Mouse (Mus musculus): ENCODE results near the gene Ireb2. TPM values are rescaled to one million over a fixed set of nuclear protein-coding genes. Genes with fewer than 3 reads are reported as not detected.
"Not testable (repeated sequence)": the region's sequence is repeated elsewhere in the genome, so short reads cannot be mapped to it uniquely, and the experiment has no call there.

Ireb2 gene
- polyA plus RNA-seq, 1 experiment from 2014 or later, result 62.3 TPM

DNA sequence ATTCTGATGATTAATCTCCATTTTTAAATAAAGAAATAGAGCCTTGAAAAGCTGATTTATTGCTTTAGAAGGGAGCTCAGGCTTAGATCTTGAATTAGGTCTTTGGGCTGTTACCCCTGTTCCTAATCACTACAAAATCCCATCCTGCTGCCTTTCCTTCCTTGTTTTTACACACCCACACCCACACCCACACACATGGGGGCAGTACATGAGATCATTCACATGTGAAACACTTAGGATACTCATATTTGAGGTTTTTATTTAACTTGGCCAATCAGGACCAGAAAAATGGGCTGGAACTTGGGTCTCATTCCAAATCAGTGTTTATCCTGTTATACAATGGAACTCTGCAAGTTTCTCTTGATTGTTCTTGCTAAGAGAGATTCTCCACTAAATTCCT lies 85.9 kb downstream of the Ireb2 start:
- Histone ChIP-seq H3K9ac (replicated peaks; ENCODE audit: low read length) (no peak overlapping the region), H3K27ac (replicated peaks; ENCODE audit: low read depth, low read length) (no peak overlapping the region), H3K36me3 (ENCODE audit: control insufficient read depth, insufficient read depth, low read length) (peaks cover 20% of the 10 kb centered on the region), H3K4me1 (ENCODE audit: control insufficient read depth, insufficient read depth, low read length) (peaks cover 11% of the 10 kb centered on the region), H3K27me3 (ENCODE audit: control insufficient read depth, insufficient read depth, low read length) (no peaks in the 10 kb centered on the region), H3K4me3 (replicated peaks; ENCODE audit: low read depth, low read length) (no peak overlapping the region), H3K9me3 (ENCODE audit: control insufficient read depth, low read length) (no peaks in the 10 kb centered on the region), H3K4me2 (ENCODE audit: low read length) (no peak overlapping the region)
- ATAC-seq (ENCODE audit: low FRiP score, low TSS enrichment) (no peak), DNase-seq (no peak)

DNA sequence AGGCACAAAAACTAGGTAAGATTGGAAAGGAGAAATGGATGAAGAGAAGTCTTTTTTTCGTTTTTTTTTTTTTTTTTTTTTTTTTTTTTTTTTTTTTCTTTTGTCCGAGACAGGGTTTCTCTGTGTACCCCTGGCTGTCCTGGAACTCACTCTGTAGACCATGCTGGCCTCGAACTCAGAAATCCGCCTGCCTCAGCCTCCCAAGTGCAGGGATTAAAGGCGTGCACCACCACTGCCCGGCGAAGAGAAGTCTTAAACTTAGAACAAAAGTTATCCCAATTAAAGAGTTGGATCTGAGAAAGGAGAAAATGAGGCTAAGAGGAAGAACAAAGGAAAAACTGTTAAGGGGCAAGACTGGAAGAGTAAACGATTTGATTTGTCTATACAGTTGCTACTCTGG lies 86.6 kb downstream of the Ireb2 start:
- H3K4me1 ChIP-seq (ENCODE audit: control insufficient read depth, insufficient read depth, low read length), result peaks cover 11% of the 10 kb centered on the region
- peak overlapping the region; percentile 59 for H3K4me2 ChIP-seq (ENCODE audit: low read length)
- peak overlapping the region; percentile 84 for H3K9ac ChIP-seq (replicated peaks; ENCODE audit: low read length)
- H3K4me3 ChIP-seq (replicated peaks; ENCODE audit: low read depth, low read length), result peak overlapping the region; percentile 95
- not testable (repeated sequence) for H3K27me3 ChIP-seq (ENCODE audit: control insufficient read depth, insufficient read depth, low read length); ATAC-seq (ENCODE audit: low FRiP score, low TSS enrichment); H3K9me3 ChIP-seq (ENCODE audit: control insufficient read depth, low read length); DNase-seq
- H3K36me3 ChIP-seq (ENCODE audit: control insufficient read depth, insufficient read depth, low read length), result peaks cover 22% of the 10 kb centered on the region
- peak overlapping the region; percentile 94 for H3K27ac ChIP-seq (replicated peaks; ENCODE audit: low read depth, low read length)
- WGBS, result 59% methylated on average over 8 of the region's 8 CpGs

DNA sequence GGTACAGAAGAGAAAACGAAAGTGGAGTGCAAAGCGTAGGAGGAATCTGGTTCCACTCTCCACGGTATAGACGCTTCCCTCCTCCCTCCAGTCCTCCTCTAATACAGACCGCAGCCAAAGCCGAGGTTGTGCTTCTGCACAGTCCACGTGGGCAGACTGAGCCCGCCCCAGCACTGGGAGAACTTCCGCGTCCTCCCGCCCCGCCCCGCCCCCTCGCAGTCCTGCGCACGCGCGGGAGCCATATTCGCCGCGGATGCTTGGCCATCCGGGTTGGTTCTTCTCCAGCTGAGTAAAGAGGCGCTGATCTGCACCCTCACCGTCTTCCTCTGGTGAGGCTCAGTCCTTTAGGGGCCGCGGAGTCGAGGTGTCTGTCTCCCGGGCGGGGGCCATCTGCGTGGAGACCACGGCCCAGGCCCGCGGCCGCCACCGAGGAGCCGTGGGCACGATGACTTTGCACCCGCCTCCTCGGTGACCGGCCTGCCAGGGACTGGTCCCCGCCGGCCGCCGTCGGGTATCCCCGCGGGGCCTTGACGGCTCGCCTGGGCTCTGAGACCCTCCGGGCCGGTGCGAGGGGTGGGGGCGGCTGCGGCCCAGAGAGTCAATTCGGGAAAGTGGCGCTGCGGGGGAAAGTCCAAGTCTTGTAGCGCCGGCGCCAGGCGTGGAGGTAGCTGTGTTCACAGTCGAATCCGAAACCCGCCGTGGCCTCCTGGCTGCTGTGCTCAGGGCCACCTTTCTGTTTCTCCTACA lies 87.2 kb downstream of the Ireb2 start, which contains the start of the genes Psma4 and AY074887:
Gene Psma4, plus strand, starts transcription at position 216 of the 747 bp plus-strand sequence.
Gene AY074887, minus strand, starts transcription at position 424 of the 747 bp plus-strand sequence.
- Histone ChIP-seq H3K9me3 (ENCODE audit: control insufficient read depth, low read length) (no peaks in the 10 kb centered on the region), H3K4me3 (replicated peaks; ENCODE audit: low read depth, low read length) (peak within 1 kb of the TSS; percentile 95), H3K36me3 (ENCODE audit: control insufficient read depth, insufficient read depth, low read length) (peaks cover 28% of the 10 kb centered on the region), H3K9ac (replicated peaks; ENCODE audit: low read length) (peak within 1 kb of the TSS; percentile 84), H3K4me1 (ENCODE audit: control insufficient read depth, insufficient read depth, low read length) (peaks cover 11% of the 10 kb centered on the region), H3K27ac (replicated peaks; ENCODE audit: low read depth, low read length) (peak within 1 kb of the TSS; percentile 94), H3K4me2 (ENCODE audit: low read length) (peak within 1 kb of the TSS; percentile 59), H3K27me3 (ENCODE audit: control insufficient read depth, insufficient read depth, low read length) (no peaks in the 10 kb centered on the region)
- DNase-seq (peak; percentile 97), ATAC-seq (ENCODE audit: low FRiP score, low TSS enrichment) (peak; percentile 100)
- under 1% methylated on average over 65 of the region's 65 CpGs for WGBS

DNA sequence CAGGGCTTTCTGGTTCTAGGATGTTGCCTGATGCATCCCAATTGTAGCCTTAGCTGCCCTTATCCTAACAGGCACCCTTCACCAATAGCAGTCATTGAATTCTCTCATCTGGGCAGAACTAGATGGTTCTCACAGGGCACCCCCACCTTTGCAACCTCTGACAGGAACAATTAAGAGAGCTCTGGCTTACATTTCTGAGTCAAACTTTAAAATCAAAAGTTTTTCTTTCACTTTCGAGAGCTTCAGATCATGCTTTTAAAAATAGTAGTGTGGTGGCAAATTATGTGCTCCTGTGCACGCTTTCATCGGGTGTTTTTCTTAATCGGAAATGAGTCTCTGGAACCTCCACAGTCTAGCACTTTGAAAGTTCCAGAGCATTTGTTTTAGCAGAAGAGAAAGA lies 97.5 kb downstream of the Ireb2 start:
- DNase-seq, result no peak
- 98% methylated on average over 4 of the region's 4 CpGs for WGBS

More for the DNA sequence above, 97.5 kb downstream of the Ireb2 start:
- H3K4me1 ChIP-seq (ENCODE audit: control insufficient read depth, insufficient read depth, low read length), result no peaks in the 10 kb centered on the region
- no peak overlapping the region for H3K9ac ChIP-seq (replicated peaks; ENCODE audit: low read length)
- H3K9me3 ChIP-seq (ENCODE audit: control insufficient read depth, low read length), result no peaks in the 10 kb centered on the region
- H3K27me3 ChIP-seq (ENCODE audit: control insufficient read depth, insufficient read depth, low read length), result no peaks in the 10 kb centered on the region
- H3K36me3 ChIP-seq (ENCODE audit: control insufficient read depth, insufficient read depth, low read length), result peaks cover 39% of the 10 kb centered on the region
- no peak overlapping the region for H3K4me2 ChIP-seq (ENCODE audit: low read length)
- no peak overlapping the region for H3K27ac ChIP-seq (replicated peaks; ENCODE audit: low read depth, low read length)
- no peak overlapping the region for H3K4me3 ChIP-seq (replicated peaks; ENCODE audit: low read depth, low read length)
- ATAC-seq (ENCODE audit: low FRiP score, low TSS enrichment), result no peak

Other genes starting within 250 kb of the Ireb2 start
- gene Acsbg1, start 201.9 kb upstream of the Ireb2 start, polyA plus RNA-seq (2014; fragmentation: Nextera tagmentation; extraction: Ambion mirVana), result 14.7 and 16.8 TPM in 2 replicates
- 5.0 TPM in 2 replicates for gene Dnaja4, start 164.9 kb upstream of the Ireb2 start, polyA plus RNA-seq (2014; fragmentation: Nextera tagmentation; extraction: Ambion mirVana)
- gene Wdr61, start 129.3 kb upstream of the Ireb2 start, polyA plus RNA-seq (2014; fragmentation: Nextera tagmentation; extraction: Ambion mirVana), result 111 and 114 TPM in 2 replicates
- 34.8 and 35.1 TPM in 2 replicates for gene Crabp1, start 99.0 kb upstream of the Ireb2 start, polyA plus RNA-seq (2014; fragmentation: Nextera tagmentation; extraction: Ambion mirVana)
- 1.5 and 2.1 TPM in 2 replicates for gene Hykk, start 53.5 kb downstream of the Ireb2 start, polyA plus RNA-seq (2014; fragmentation: Nextera tagmentation; extraction: Ambion mirVana)
- 273 and 276 TPM in 2 replicates for gene Psma4, start 87.0 kb downstream of the Ireb2 start, polyA plus RNA-seq (2014; fragmentation: Nextera tagmentation; extraction: Ambion mirVana)
- 0.58 and 0.81 TPM in 2 replicates for gene AY074887, start 87.2 kb downstream of the Ireb2 start, polyA plus RNA-seq (2014; fragmentation: Nextera tagmentation; extraction: Ambion mirVana)
- 5.2 and 8.0 TPM in 2 replicates for gene Chrna5, start 117.1 kb downstream of the Ireb2 start, polyA plus RNA-seq (2014; fragmentation: Nextera tagmentation; extraction: Ambion mirVana)
- 15.4 and 17.7 TPM in 2 replicates for gene Chrna3, start 162.8 kb downstream of the Ireb2 start, polyA plus RNA-seq (2014; fragmentation: Nextera tagmentation; extraction: Ambion mirVana)
- gene Chrnb4, start 185.0 kb downstream of the Ireb2 start, polyA plus RNA-seq (2014; fragmentation: Nextera tagmentation; extraction: Ambion mirVana), result 1.5 and 1.9 TPM in 2 replicates